1 mouse cellular context compared by ENCODE assay signal in genomic region chr8:84913960-84914359, GRCm38 (mm10).
TF ChIP-seq lines count a peak whose summit lies in the region.

No protein-coding gene starts in this region.

TF ChIP-seq in CH12.LX, 34 proteins besides CTCF, POLR2A, EP300 and RAD21:
- TF ChIP-seq POLR2AphosphoS2 (IDR thresholded peaks at IDR 0.05; ENCODE audit: low read depth, low read length): no peak
- TF ChIP-seq NELFE (IDR thresholded peaks at IDR 0.05; ENCODE audit: low read depth, low read length): no peak
- TF ChIP-seq TCF12 (IDR thresholded peaks at IDR 0.05; ENCODE audit: low read depth, low read length): no peak
- no peak for TF ChIP-seq JUN (IDR thresholded peaks at IDR 0.05; ENCODE audit: insufficient read depth, low read depth, low read length)
- no peak for TF ChIP-seq UBTF (IDR thresholded peaks at IDR 0.05; ENCODE audit: low read depth, low read length)
- TF ChIP-seq SIN3A (IDR thresholded peaks at IDR 0.05; ENCODE audit: low read length): no peak
- TF ChIP-seq JUND (conservative IDR thresholded peaks at IDR 0.05; ENCODE audit: low read depth, low read length): no peak
- TF ChIP-seq MAFK (IDR thresholded peaks at IDR 0.05; ENCODE audit: insufficient replicate concordance, low read length): no peak
- no peak for TF ChIP-seq TBP (conservative IDR thresholded peaks at IDR 0.05; ENCODE audit: low read depth, low read length)
- TF ChIP-seq MAZ (IDR thresholded peaks at IDR 0.05; ENCODE audit: low read depth, low read length): no peak
- TF ChIP-seq ETS1 (conservative IDR thresholded peaks at IDR 0.05; ENCODE audit: low read depth, low read length): no peak
